Mouse (Mus musculus): ENCODE measurements at regions not wholly inside any gene's neighbourhood (a gene's known extent, or its start where the extent isn't known, plus 50 kb on each side); places are given as distances from the start of the nearest gene placed in this dataset.

GRCm38 (mm10) chr3:58203806-58204205 lies 210.7 kb upstream of the Tsc22d2 start:
- WGBS, result 81% methylated on average over 2 of the region's 2 CpGs
- no peaks in the 10 kb centered on the region for H3K27me3 ChIP-seq
- ATAC-seq (replicated peaks; ENCODE audit: insufficient number of reproducible peaks, insufficient read depth, low FRiP score, low read depth), result no peak

GRCm38 (mm10) chr3:58205526-58205925 lies 209.0 kb upstream of the Tsc22d2 start:
- Histone ChIP-seq H3K9me3 (replicated peaks) (no peaks in the 10 kb centered on the region), H3K9ac (no peak overlapping the region), H3K4me3 (no peak overlapping the region), H3K27me3 (no peaks in the 10 kb centered on the region), H3K4me2 (no peak overlapping the region), H3K36me3 (no peaks in the 10 kb centered on the region), H3K27ac (no peak overlapping the region), H3K4me1 (replicated peaks) (no peaks in the 10 kb centered on the region)
- 76% methylated on average over 2 of the region's 2 CpGs for WGBS
- no peak for ATAC-seq (replicated peaks; ENCODE audit: insufficient number of reproducible peaks, insufficient read depth, low FRiP score, low read depth)

More at GRCm38 (mm10) chr3:58203806-58204205, 210.7 kb upstream of the Tsc22d2 start:
- no peak overlapping the region for H3K4me2 ChIP-seq
- no peaks in the 10 kb centered on the region for H3K4me1 ChIP-seq (replicated peaks)
- H3K9ac ChIP-seq, result no peak overlapping the region
- no peaks in the 10 kb centered on the region for H3K36me3 ChIP-seq
- H3K27ac ChIP-seq, result no peak overlapping the region
- no peaks in the 10 kb centered on the region for H3K9me3 ChIP-seq (replicated peaks)
- no peak overlapping the region for H3K4me3 ChIP-seq

- ATAC-seq (replicated peaks; ENCODE audit: insufficient number of reproducible peaks, insufficient read depth, low FRiP score, low read depth), result no peak
- Histone ChIP-seq H3K9me3 (replicated peaks) (no peaks in the 10 kb centered on the region), H3K27ac (no peak overlapping the region), H3K36me3 (no peaks in the 10 kb centered on the region), H3K4me3 (no peak overlapping the region), H3K9ac (no peak overlapping the region), H3K4me2 (no peak overlapping the region), H3K4me1 (replicated peaks) (0 out of 2 replicates have a peak, but pooled peaks cover 3% of the 10 kb centered on the region), H3K27me3 (no peaks in the 10 kb centered on the region)
- 50% methylated on average over 5 of the region's 5 CpGs for WGBS
Observed at GRCm38 (mm10) chr3:58206776-58207398, 207.6 kb upstream of the Tsc22d2 start.

GRCm38 (mm10) chr3:58211016-58211415 lies 203.5 kb upstream of the Tsc22d2 start:
- no peak overlapping the region for H3K4me2 ChIP-seq
- H3K9ac ChIP-seq, result no peak overlapping the region
- 40% methylated on average over 3 of the region's 3 CpGs for WGBS
- H3K27ac ChIP-seq, result no peak overlapping the region
- 0 out of 2 replicates have a peak, but pooled peaks cover 3% of the 10 kb centered on the region for H3K4me1 ChIP-seq (replicated peaks)
- H3K4me3 ChIP-seq, result no peak overlapping the region
- no peaks in the 10 kb centered on the region for H3K9me3 ChIP-seq (replicated peaks)
- H3K27me3 ChIP-seq, result no peaks in the 10 kb centered on the region
- no peaks in the 10 kb centered on the region for H3K36me3 ChIP-seq
- no peak for ATAC-seq (replicated peaks; ENCODE audit: insufficient number of reproducible peaks, insufficient read depth, low FRiP score, low read depth)

- no peak overlapping the region for H3K9ac ChIP-seq
- no peak overlapping the region for H3K27ac ChIP-seq
- peaks cover 9% of the 10 kb centered on the region; the same call in 1 of the 2 replicates for H3K4me1 ChIP-seq (replicated peaks)
- H3K27me3 ChIP-seq, result no peaks in the 10 kb centered on the region
- H3K4me2 ChIP-seq, result no peak overlapping the region
- ATAC-seq (replicated peaks; ENCODE audit: insufficient number of reproducible peaks, insufficient read depth, low FRiP score, low read depth), result no peak
- no peaks in the 10 kb centered on the region for H3K36me3 ChIP-seq
- H3K9me3 ChIP-seq (replicated peaks), result no peaks in the 10 kb centered on the region
- H3K4me3 ChIP-seq, result no peak overlapping the region
- WGBS, result 53% methylated on average over 2 of the region's 2 CpGs
Observed at GRCm38 (mm10) chr3:58224696-58225095, 189.8 kb upstream of the Tsc22d2 start.

- no peaks in the 10 kb centered on the region for H3K27me3 ChIP-seq
- H3K4me2 ChIP-seq, result no peak overlapping the region
- H3K4me3 ChIP-seq, result no peak overlapping the region
- 83% methylated on average over 7 of the region's 7 CpGs for WGBS
- peaks cover 9% of the 10 kb centered on the region; the same call in 1 of the 2 replicates for H3K4me1 ChIP-seq (replicated peaks)
- H3K9ac ChIP-seq, result no peak overlapping the region
- no peaks in the 10 kb centered on the region for H3K9me3 ChIP-seq (replicated peaks)
- no peaks in the 10 kb centered on the region for H3K36me3 ChIP-seq
- no peak overlapping the region for H3K27ac ChIP-seq
- no peak for ATAC-seq (replicated peaks; ENCODE audit: insufficient number of reproducible peaks, insufficient read depth, low FRiP score, low read depth)
Observed at GRCm38 (mm10) chr3:58226447-58227321, 187.8 kb upstream of the Tsc22d2 start.

GRCm38 (mm10) chr3:58227322-58227627 lies 187.2 kb upstream of the Tsc22d2 start:
- Histone ChIP-seq H3K27me3 (no peaks in the 10 kb centered on the region), H3K4me2 (no peak overlapping the region), H3K4me1 (replicated peaks) (peaks cover 9% of the 10 kb centered on the region; the same call in 1 of the 2 replicates), H3K4me3 (no peak overlapping the region), H3K36me3 (no peaks in the 10 kb centered on the region), H3K27ac (no peak overlapping the region), H3K9ac (no peak overlapping the region), H3K9me3 (replicated peaks) (no peaks in the 10 kb centered on the region)
- no peak for ATAC-seq (replicated peaks; ENCODE audit: insufficient number of reproducible peaks, insufficient read depth, low FRiP score, low read depth)
- 91% methylated on average over 5 of the region's 5 CpGs for WGBS

- Histone ChIP-seq H3K4me3 (no peak overlapping the region), H3K27ac (peak overlapping the region; percentile 20; the same call in 1 of the 2 replicates), H3K36me3 (no peaks in the 10 kb centered on the region), H3K27me3 (no peaks in the 10 kb centered on the region), H3K4me1 (replicated peaks) (peaks cover 9% of the 10 kb centered on the region; the same call in 1 of the 2 replicates), H3K4me2 (no peak overlapping the region), H3K9me3 (replicated peaks) (no peaks in the 10 kb centered on the region), H3K9ac (no peak overlapping the region)
- 25% methylated on average over 3 of the region's 3 CpGs for WGBS
- ATAC-seq (replicated peaks; ENCODE audit: insufficient number of reproducible peaks, insufficient read depth, low FRiP score, low read depth), result peak; percentile 73; the same call in 1 of the 2 replicates
Observed at GRCm38 (mm10) chr3:58228189-58228588, 186.3 kb upstream of the Tsc22d2 start.

- Histone ChIP-seq H3K27me3 (no peaks in the 10 kb centered on the region), H3K9ac (no peak overlapping the region), H3K9me3 (replicated peaks) (no peaks in the 10 kb centered on the region), H3K4me1 (replicated peaks) (peaks cover 9% of the 10 kb centered on the region; the same call in 1 of the 2 replicates), H3K4me2 (no peak overlapping the region), H3K36me3 (no peaks in the 10 kb centered on the region), H3K27ac (no peak overlapping the region), H3K4me3 (no peak overlapping the region)
- no peak for ATAC-seq (replicated peaks; ENCODE audit: insufficient number of reproducible peaks, insufficient read depth, low FRiP score, low read depth)
- WGBS, result 73% methylated on average over 2 of the region's 2 CpGs
Observed at GRCm38 (mm10) chr3:58231746-58232145, 182.8 kb upstream of the Tsc22d2 start.

GRCm38 (mm10) chr3:58233296-58233695 lies 181.2 kb upstream of the Tsc22d2 start:
- ATAC-seq (replicated peaks; ENCODE audit: insufficient number of reproducible peaks, insufficient read depth, low FRiP score, low read depth), result no peak
- WGBS, result 82% methylated on average over 2 of the region's 2 CpGs
- peaks cover 4% of the 10 kb centered on the region; the same call in 1 of the 2 replicates for H3K4me1 ChIP-seq (replicated peaks)

GRCm38 (mm10) chr3:58234846-58235630 lies 179.5 kb upstream of the Tsc22d2 start:
- no peak for ATAC-seq (replicated peaks; ENCODE audit: insufficient number of reproducible peaks, insufficient read depth, low FRiP score, low read depth)
- no peak overlapping the region for H3K4me2 ChIP-seq
- no peak overlapping the region for H3K27ac ChIP-seq
- WGBS, result 81% methylated on average over 6 of the region's 6 CpGs
- no peak overlapping the region for H3K9ac ChIP-seq
- no peaks in the 10 kb centered on the region for H3K4me1 ChIP-seq (replicated peaks)
- H3K4me3 ChIP-seq, result no peak overlapping the region
- H3K9me3 ChIP-seq (replicated peaks), result no peaks in the 10 kb centered on the region
- H3K36me3 ChIP-seq, result no peaks in the 10 kb centered on the region
- no peaks in the 10 kb centered on the region for H3K27me3 ChIP-seq

More at GRCm38 (mm10) chr3:58233296-58233695, 181.2 kb upstream of the Tsc22d2 start:
- no peak overlapping the region for H3K27ac ChIP-seq
- H3K9ac ChIP-seq, result no peak overlapping the region
- H3K27me3 ChIP-seq, result no peaks in the 10 kb centered on the region
- no peak overlapping the region for H3K4me3 ChIP-seq
- no peaks in the 10 kb centered on the region for H3K36me3 ChIP-seq
- H3K4me2 ChIP-seq, result no peak overlapping the region
- no peaks in the 10 kb centered on the region for H3K9me3 ChIP-seq (replicated peaks)
